Mouse (Mus musculus): ENCODE measurements around the gene N6amt1. TPM values are rescaled to one million over a fixed set of nuclear protein-coding genes. Genes with fewer than 3 reads are reported as not detected.

N6amt1 gene
- 21.9 and 22.6 TPM in 2 replicates for polyA plus RNA-seq (2016; fragmentation: Nextera tagmentation; extraction: Ambion mirVana)

GRCm38 (mm10) chr16:87354075-87354583, at the start of gene N6amt1:
TSS of gene N6amt1 (plus strand) at chr16:87354185.
- Histone ChIP-seq H3K4me3 (peak within 1 kb of the TSS; percentile 75), H3K27me3 (ENCODE audit: insufficient read depth, poor library complexity, severe bottlenecking) (no peaks in the 10 kb centered on the region), H3K27ac (peak within 1 kb of the TSS; percentile 98), H3K9me3 (no peaks in the 10 kb centered on the region), H3K4me1 (no peaks in the 10 kb centered on the region; the same call in 1 of the 2 replicates), H3K36me3 (peaks cover 23% of the 10 kb centered on the region)
- DNase-seq (ENCODE audit: low spot score), result peak; percentile 96
- WGBS, result under 1% methylated on average over 48 of the region's 48 CpGs

GRCm38 (mm10) chr16:87305251-87306011, 48.6 kb upstream of the N6amt1 start:
- no peak overlapping the region for H3K4me3 ChIP-seq
- no peaks in the 10 kb centered on the region for H3K9me3 ChIP-seq
- no peaks in the 10 kb centered on the region for H3K27me3 ChIP-seq (ENCODE audit: insufficient read depth, poor library complexity, severe bottlenecking)
- peak overlapping the region; percentile 64 for H3K27ac ChIP-seq
- peaks cover 12% of the 10 kb centered on the region; the same call in 1 of the 2 replicates for H3K4me1 ChIP-seq
- DNase-seq (ENCODE audit: low spot score), result no peak
- 55% methylated on average over 11 of the region's 11 CpGs for WGBS
- H3K36me3 ChIP-seq, result no peaks in the 10 kb centered on the region

- Histone ChIP-seq H3K27me3 (ENCODE audit: insufficient read depth, poor library complexity, severe bottlenecking) (no peaks in the 10 kb centered on the region), H3K4me3 (peak overlapping the region; percentile 32), H3K36me3 (no peaks in the 10 kb centered on the region), H3K9me3 (no peaks in the 10 kb centered on the region), H3K4me1 (peaks cover 13% of the 10 kb centered on the region; the same call in 1 of the 2 replicates), H3K27ac (peak overlapping the region; percentile 79)
- peak; percentile 69 for DNase-seq (ENCODE audit: low spot score)
- WGBS, result 24% methylated on average over 10 of the region's 10 CpGs
Observed at GRCm38 (mm10) chr16:87307109-87307735, 46.8 kb upstream of the N6amt1 start.

GRCm38 (mm10) chr16:87310659-87311058, 43.3 kb upstream of the N6amt1 start:
- H3K36me3 ChIP-seq, result no peaks in the 10 kb centered on the region
- H3K27me3 ChIP-seq (ENCODE audit: insufficient read depth, poor library complexity, severe bottlenecking), result no peaks in the 10 kb centered on the region
- H3K27ac ChIP-seq, result no peak overlapping the region
- H3K9me3 ChIP-seq, result no peaks in the 10 kb centered on the region
- no peak overlapping the region for H3K4me3 ChIP-seq
- H3K4me1 ChIP-seq, result peaks cover 8% of the 10 kb centered on the region; the same call in 1 of the 2 replicates
- DNase-seq (ENCODE audit: low spot score), result no peak
- 88% methylated on average over 4 of the region's 4 CpGs for WGBS

GRCm38 (mm10) chr16:87318200-87318811, 35.7 kb upstream of the N6amt1 start:
- Histone ChIP-seq H3K36me3 (no peaks in the 10 kb centered on the region), H3K4me3 (no peak overlapping the region), H3K9me3 (no peaks in the 10 kb centered on the region), H3K4me1 (no peaks in the 10 kb centered on the region), H3K27ac (no peak overlapping the region), H3K27me3 (ENCODE audit: insufficient read depth, poor library complexity, severe bottlenecking) (no peaks in the 10 kb centered on the region)
- WGBS, result 76% methylated on average over 5 of the region's 5 CpGs
- DNase-seq (ENCODE audit: low spot score), result no peak

GRCm38 (mm10) chr16:87318998-87319397, 35.0 kb upstream of the N6amt1 start:
- Histone ChIP-seq H3K27me3 (ENCODE audit: insufficient read depth, poor library complexity, severe bottlenecking) (no peaks in the 10 kb centered on the region), H3K4me3 (no peak overlapping the region), H3K4me1 (no peaks in the 10 kb centered on the region), H3K36me3 (no peaks in the 10 kb centered on the region), H3K9me3 (no peaks in the 10 kb centered on the region), H3K27ac (no peak overlapping the region)
- no peak for DNase-seq (ENCODE audit: low spot score)
- 86% methylated on average over 5 of the region's 5 CpGs for WGBS

GRCm38 (mm10) chr16:87319541-87320251, 34.3 kb upstream of the N6amt1 start:
- H3K4me1 ChIP-seq, result no peaks in the 10 kb centered on the region
- H3K27ac ChIP-seq, result no peak overlapping the region
- no peak for DNase-seq (ENCODE audit: low spot score)
- WGBS, result 68% methylated on average over 5 of the region's 5 CpGs
- no peaks in the 10 kb centered on the region for H3K36me3 ChIP-seq
- H3K9me3 ChIP-seq, result no peaks in the 10 kb centered on the region
- no peak overlapping the region for H3K4me3 ChIP-seq
- H3K27me3 ChIP-seq (ENCODE audit: insufficient read depth, poor library complexity, severe bottlenecking), result no peaks in the 10 kb centered on the region

GRCm38 (mm10) chr16:87320252-87320555, 33.8 kb upstream of the N6amt1 start:
- Histone ChIP-seq H3K4me3 (no peak overlapping the region), H3K4me1 (no peaks in the 10 kb centered on the region), H3K27me3 (ENCODE audit: insufficient read depth, poor library complexity, severe bottlenecking) (no peaks in the 10 kb centered on the region), H3K9me3 (no peaks in the 10 kb centered on the region), H3K27ac (no peak overlapping the region), H3K36me3 (no peaks in the 10 kb centered on the region)
- WGBS, result 50% methylated on average over 2 of the region's 2 CpGs
- no peak for DNase-seq (ENCODE audit: low spot score)

- H3K9me3 ChIP-seq, result no peaks in the 10 kb centered on the region
- no peaks in the 10 kb centered on the region for H3K36me3 ChIP-seq
- no peak overlapping the region for H3K4me3 ChIP-seq
- no peak overlapping the region for H3K27ac ChIP-seq
- no peak for DNase-seq (ENCODE audit: low spot score)
- no peaks in the 10 kb centered on the region for H3K27me3 ChIP-seq (ENCODE audit: insufficient read depth, poor library complexity, severe bottlenecking)
- 42% methylated on average over 5 of the region's 5 CpGs for WGBS
- H3K4me1 ChIP-seq, result no peaks in the 10 kb centered on the region
Observed at GRCm38 (mm10) chr16:87324571-87324970, 29.4 kb upstream of the N6amt1 start.

- no peaks in the 10 kb centered on the region for H3K36me3 ChIP-seq
- no peak overlapping the region for H3K27ac ChIP-seq
- 86% methylated on average over 3 of the region's 3 CpGs for WGBS
- peak; percentile 13 for DNase-seq (ENCODE audit: low spot score)
- H3K4me3 ChIP-seq, result no peak overlapping the region
- H3K27me3 ChIP-seq (ENCODE audit: insufficient read depth, poor library complexity, severe bottlenecking), result no peaks in the 10 kb centered on the region
- H3K9me3 ChIP-seq, result no peaks in the 10 kb centered on the region
- no peaks in the 10 kb centered on the region for H3K4me1 ChIP-seq
Observed at GRCm38 (mm10) chr16:87329986-87330385, 24.0 kb upstream of the N6amt1 start.

GRCm38 (mm10) chr16:87334756-87335155, 19.2 kb upstream of the N6amt1 start:
- Histone ChIP-seq H3K4me3 (no peak overlapping the region), H3K36me3 (no peaks in the 10 kb centered on the region), H3K27ac (no peak overlapping the region), H3K9me3 (no peaks in the 10 kb centered on the region), H3K4me1 (no peaks in the 10 kb centered on the region), H3K27me3 (ENCODE audit: insufficient read depth, poor library complexity, severe bottlenecking) (no peaks in the 10 kb centered on the region)
- WGBS, result 89% methylated on average over 3 of the region's 3 CpGs
- DNase-seq (ENCODE audit: low spot score), result no peak

- Histone ChIP-seq H3K27ac (no peak overlapping the region), H3K4me3 (no peak overlapping the region), H3K4me1 (no peaks in the 10 kb centered on the region), H3K9me3 (no peaks in the 10 kb centered on the region), H3K36me3 (no peaks in the 10 kb centered on the region), H3K27me3 (ENCODE audit: insufficient read depth, poor library complexity, severe bottlenecking) (no peaks in the 10 kb centered on the region)
- DNase-seq (ENCODE audit: low spot score), result no peak
- WGBS, result 79% methylated on average over 6 of the region's 6 CpGs
Observed at GRCm38 (mm10) chr16:87341043-87341572, 12.9 kb upstream of the N6amt1 start.

All from heart, embryonic 10.5 days (tissue).